Mouse (Mus musculus): ENCODE measurements at regions not wholly inside any gene's neighbourhood (a gene's known extent, or its start where the extent isn't known, plus 50 kb on each side); places are given as distances from the start of the nearest gene placed in this dataset.
A peak's percentile ranks its signal among the peaks of the same experiment; 100 is the strongest.
"Not testable (repeated sequence)": the region's sequence is repeated elsewhere in the genome, so short reads cannot be mapped to it uniquely, and the experiment has no call there.

DNA sequence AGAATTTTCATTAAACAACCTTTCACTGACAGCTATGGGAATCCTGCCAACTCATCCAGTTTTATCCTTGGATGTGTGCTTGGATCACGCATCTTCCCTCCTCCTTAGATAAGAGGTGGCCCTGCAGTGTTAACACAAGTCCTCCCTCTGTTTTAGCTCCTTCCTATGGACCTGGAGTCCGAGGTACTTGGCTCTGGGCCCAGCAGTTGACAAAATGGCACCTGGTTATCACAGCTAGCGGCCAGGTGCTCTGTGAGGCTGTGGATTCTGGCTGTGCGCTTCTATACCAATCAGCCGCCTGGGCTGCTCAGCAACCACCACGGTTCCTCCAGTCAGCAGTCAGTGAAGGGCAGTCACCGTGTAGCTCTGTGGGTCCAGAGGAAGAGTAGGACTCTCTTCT lies 157.4 kb downstream of the Prdm2 start:
- peak; percentile 47 to 61 for DNase-seq

GRCm38 (mm10) chr4:143053029-143053428 lies 159.8 kb downstream of the Prdm2 start:
- no peak for DNase-seq

DNA sequence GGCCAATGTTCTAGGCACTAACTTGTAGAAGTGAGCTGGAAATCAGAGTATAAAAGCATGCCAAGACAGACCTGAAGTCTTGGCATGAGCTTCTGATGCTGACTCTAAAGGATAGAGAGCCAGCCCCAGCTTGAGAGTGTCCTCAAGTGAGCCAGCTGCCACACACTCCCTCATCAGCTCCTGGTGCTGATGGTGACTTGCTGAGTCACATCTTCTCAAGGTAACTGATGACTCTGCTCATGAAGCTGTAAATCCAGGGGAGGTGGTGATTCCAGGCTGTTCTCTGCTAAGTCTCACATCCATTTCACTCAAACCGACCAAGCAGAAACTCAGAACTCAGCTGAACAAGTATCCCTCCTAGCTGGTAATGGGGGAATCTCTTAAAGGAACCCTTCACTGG lies 161.6 kb downstream of the Prdm2 start:
- no peak for DNase-seq

- no peak for DNase-seq
Observed at GRCm38 (mm10) chr4:143045245-143045644, 167.6 kb downstream of the Prdm2 start.

GRCm38 (mm10) chr4:143042806-143043205 lies 170.0 kb downstream of the Prdm2 start:
- DNase-seq = peak; percentile 85 to 90

DNA sequence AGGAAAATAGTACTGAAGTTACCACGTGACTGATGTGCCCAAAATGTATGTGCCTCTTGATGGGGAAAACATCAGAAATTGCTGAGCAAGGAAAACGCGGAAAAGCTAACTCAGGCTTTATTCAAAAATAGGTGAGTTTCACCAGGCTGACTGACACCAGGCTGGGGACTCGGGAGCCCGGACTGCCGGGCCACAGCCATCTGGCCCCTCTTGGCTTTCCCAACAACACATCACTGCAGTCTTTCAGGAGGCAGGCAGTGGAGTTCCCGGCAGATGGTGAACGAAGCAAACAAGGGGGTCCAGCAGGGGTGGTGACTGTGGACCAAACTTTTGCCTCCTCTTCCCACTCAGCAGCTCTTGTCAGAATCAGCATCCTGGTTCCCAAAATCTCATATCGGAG lies 174.2 kb downstream of the Prdm2 start:
- peak; percentile 42 to 67 for DNase-seq

DNA sequence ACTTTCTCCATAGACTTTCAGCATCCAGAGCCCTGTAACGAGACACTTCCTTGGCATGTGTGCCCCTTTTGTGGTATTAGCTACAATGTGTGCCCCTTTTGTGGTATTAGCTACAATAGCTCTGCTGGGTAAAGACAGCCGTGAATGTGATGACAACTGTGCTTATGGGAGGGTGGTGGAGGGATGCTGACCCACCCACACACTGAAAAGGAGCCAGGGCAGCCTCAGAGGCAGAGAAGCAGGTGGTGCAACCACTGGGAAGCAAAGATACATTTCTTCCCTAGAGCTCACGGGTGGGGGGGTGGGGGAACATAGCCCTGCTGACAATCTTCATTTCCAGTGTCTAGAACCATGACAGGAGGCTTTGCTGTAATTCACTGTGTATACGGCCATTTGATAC lies 176.1 kb downstream of the Prdm2 start:
- DNase-seq = no peak

DNA sequence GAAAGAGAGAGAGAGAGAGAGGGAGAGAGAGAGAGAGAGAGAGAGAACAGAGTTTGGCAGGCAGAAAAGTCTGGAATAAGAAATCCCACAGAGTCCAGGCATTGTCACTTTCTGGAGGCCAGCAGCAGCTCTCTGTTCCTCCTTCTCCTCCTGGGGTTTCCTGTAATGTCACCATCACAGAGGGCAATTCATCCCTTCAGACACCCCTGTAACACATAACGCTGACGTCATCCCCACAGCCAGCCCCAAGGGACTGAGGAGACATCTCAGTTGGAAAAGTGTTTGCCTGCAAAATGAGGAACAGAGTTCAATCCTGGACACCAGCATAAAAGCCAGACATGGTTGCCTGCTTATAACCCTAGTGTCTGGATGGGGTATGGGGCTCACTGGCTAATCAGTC lies 177.7 kb downstream of the Prdm2 start:
- not testable (repeated sequence) for DNase-seq

DNA sequence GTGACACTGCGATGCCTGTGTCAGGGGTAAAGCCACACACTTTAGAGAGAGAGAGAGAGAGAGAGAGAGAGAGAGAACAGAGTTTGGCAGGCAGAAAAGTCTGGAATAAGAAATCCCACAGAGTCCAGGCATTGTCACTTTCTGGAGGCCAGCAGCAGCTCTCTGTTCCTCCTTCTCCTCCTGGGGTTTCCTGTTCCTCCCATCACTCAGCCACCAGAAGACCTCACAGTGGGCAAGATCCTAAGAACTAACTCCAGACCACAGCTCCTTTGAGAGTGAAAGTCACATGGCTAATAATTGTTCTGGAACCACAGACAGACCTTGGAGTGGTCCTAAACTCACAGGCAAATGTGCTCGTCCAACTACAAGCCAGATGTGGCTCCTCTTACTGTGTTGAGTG lies 178.5 kb downstream of the Prdm2 start:
- DNase-seq = not testable (repeated sequence)

- peak in 1 of 2 experiments; percentile 25 for DNase-seq
Observed at GRCm38 (mm10) chr4:143029813-143030212, 183.0 kb downstream of the Prdm2 start.

DNA sequence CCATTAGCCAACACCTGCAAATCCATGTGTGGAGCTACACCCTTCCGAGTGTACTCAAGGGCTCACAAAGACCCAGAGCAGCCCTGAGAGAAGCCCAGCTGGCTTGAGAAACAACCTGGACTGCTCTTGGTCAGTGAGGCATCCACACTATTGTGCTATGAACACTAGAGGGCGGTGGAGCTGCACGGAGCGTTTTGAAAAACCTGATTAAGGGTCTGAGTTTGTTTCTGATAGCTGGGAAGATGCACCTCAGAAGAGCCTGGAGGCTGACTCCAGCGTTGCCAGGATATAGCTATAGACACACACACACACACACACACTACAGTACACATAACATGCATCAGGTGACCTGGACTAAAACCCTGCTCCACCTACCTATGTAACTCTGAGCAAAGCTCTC lies 185.5 kb downstream of the Prdm2 start:
- peak; percentile 86 to 90 for DNase-seq

DNA sequence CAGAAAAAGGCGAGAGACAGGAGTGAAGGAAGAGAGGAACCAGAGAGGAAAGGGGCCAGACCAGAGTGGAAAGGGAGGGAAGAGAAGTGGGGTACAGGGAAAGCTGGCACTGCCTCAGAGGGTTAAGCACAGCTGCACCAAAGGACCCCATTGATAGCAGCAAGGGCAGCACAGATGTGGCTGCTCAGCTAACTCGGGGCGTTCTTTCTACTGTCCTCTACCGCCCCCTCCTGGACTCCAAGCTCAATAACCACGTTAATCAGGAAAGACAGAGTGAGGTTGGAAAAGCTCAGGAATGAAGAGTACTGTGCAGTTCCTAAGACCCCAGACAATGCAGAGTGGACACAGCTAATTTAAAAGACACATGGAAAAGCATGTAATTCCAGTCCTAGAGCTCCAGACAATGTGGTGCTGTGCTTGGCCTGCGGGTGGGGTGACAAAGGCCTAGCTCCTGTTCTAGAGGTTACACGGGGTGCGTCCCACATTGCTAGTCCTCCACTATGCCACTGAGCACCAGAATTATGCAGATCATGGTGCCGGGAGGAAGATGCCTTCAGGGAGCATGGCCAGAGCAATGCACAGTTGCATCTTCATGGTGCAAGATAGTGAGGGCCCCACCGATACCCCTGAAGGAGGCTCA lies 191.4 kb downstream of the Prdm2 start:
- peak; percentile 89 to 92 for DNase-seq

GRCm38 (mm10) chr4:143020658-143021057 lies 192.1 kb downstream of the Prdm2 start:
- DNase-seq = peak; percentile 71 to 80

- DNase-seq = no peak
Observed at GRCm38 (mm10) chr4:143012900-143013299, 199.9 kb downstream of the Prdm2 start.

DNA sequence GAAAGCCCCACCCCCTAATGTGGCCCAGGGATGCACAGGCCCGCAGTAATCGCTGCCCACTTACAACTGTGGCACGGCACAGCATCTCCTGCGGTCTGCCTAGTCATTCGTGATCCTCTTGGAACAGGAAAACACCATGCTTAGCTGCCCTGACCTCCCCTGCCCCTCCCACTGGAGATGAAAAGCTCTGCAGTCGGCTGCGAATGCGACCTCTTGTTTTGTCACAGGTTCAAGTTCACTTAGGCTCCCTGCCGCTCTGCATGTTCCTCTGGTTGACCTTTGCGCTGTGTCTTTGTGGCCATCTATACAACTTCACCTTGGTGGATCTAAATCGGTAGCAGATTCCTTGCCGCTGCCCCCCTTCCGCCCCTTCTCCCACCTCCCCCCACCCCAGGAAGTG lies 210.8 kb downstream of the Prdm2 start:
- DNase-seq = peak in 1 of 2 experiments; percentile 26

- no peak for DNase-seq
Observed at GRCm38 (mm10) chr4:143001486-143001885, 211.3 kb downstream of the Prdm2 start.

DNA sequence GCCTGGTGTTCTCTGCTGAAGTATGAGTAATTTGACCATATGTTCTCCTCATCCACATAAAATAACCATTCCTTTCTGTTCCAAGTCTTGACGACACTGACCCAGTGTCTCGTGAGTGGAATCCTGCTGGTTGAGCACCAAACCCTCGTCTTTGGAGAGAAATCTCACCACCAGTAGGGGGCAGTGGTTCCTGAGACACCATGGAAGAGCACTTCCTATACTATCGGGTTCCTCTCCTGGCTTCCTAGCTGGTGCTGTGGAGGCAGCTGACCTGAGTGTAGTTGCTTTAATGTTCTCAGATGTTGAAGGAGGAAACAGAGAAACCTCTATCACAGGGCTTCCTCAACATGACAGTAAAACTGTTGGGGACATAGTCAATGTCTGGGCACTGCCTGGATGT lies 216.4 kb downstream of the Prdm2 start:
- DNase-seq = peak; percentile 41 to 45

- DNase-seq = no peak
Observed at GRCm38 (mm10) chr4:142991401-142991800, 221.4 kb downstream of the Prdm2 start.

GRCm38 (mm10) chr4:142989175-142989574 lies 223.6 kb downstream of the Prdm2 start:
- DNase-seq = peak; percentile 34 to 42

DNA sequence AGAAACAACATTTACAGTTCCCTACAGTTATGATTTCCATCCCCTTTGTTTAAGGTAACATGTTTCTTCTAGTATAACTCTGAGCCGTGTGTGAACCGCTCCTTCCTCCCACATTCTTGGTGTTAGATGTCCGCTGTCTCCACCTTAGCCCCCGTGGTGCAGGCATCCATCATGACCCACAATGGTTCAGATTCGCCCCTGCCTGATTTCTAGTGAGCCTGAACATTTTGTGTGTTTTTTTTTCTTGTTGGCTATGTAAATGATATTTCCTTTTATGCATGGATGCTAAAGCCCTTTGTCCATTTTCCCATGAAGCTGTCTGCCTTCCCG lies 229.5 kb downstream of the Prdm2 start:
- DNase-seq = no peak

DNA sequence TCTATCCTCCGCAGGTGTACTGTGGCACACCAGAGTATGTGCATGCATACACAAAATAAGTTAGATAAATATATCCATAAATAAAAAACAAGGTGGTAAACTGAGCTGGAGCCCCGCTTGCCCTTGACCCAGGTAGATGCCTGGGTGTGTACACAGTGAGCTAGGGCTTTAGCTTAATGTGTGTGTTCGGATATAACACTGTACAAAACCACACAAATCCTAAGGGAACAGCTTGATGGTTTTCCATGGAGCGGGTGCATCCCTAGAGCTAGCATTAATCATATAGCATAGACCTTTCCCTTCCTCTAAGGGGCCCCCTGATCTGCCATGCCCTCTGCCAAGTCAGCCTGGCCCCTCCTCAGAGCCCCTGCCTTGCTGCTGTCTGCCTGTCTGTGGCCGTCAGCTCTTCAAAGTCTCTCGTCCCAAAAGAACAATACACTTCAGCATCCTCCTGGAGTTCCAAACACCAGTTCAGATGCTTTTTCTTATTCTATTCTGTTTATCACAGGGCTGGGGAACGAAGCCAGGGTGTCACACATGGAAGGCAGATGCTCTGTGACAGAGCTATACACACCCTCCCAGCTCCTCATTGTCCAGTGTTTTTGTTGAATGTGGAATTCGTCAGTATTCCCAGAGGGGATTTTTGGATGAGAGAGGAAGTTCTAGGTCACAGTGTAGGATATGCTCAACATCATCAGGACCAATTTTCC lies 230.1 kb downstream of the Prdm2 start:
- peak; percentile 11 to 25 for DNase-seq

DNA sequence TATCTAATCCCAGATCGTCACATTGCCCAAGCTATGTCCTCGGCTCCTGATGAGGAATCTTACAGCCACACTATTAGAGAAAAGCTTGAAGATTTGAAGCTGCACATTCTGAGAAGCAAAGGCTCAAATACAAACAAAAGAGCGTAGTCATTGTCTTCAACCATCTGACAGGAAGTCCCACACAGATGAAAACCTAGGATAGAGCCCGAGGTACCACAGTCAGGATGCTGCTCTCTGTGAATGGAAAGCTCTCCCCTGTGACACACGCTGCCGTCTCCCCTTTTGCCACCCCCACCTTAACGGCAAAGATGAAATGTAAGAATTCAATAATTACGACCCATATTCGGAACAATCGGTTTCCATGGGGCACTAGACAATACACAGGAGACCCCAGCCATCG lies 237.2 kb downstream of the Prdm2 start:
- no peak for DNase-seq

GRCm38 (mm10) chr4:142970040-142970439 lies 242.8 kb downstream of the Prdm2 start:
- DNase-seq = peak; percentile 74 to 76

- no peak for DNase-seq
Observed at GRCm38 (mm10) chr4:142967604-142968003, 245.2 kb downstream of the Prdm2 start.

Data from cerebellum, postnatal 10 days (tissue).